Mouse (Mus musculus): ENCODE data around the gene Cmc2. TPM values are rescaled to one million over a fixed set of nuclear protein-coding genes. Genes with fewer than 3 reads are reported as not detected.

Cmc2 gene
- polyA plus RNA-seq, 1 experiment from 2014 or later: 26.5 TPM

DNA sequence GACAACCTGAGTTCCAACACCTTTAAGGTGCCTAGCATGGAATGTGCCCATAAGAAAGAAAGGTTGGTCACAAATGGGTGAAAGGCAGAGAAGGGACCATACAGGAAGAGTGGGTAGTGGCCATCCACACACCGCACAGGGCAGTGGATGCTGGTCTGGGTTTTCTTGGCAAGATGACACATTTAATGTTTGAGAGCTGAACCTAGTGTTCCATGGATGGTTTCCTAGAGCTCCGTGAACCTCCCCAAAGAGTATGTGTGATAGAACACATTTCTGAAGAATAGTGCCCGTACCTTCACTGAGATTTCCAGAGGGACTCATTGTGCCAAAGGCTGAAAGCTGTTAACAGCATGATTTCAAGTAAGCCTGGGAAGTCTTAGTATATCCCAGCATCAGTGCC is 56.7 kb downstream of the Cmc2 start:
- ATAC-seq (replicated peaks): no peak
- Histone ChIP-seq H3K27ac (no peak overlapping the region), H3K9me3 (no peaks in the 10 kb centered on the region), H3K27me3 (replicated peaks) (peaks cover 5% of the 10 kb centered on the region), H3K4me2 (no peak overlapping the region), H3K4me1 (peaks cover 5% of the 10 kb centered on the region), H3K9ac (no peak overlapping the region), H3K36me3 (replicated peaks) (no peaks in the 10 kb centered on the region), H3K4me3 (no peak overlapping the region)
- 86% methylated on average over 3 of the region's 3 CpGs for WGBS

DNA sequence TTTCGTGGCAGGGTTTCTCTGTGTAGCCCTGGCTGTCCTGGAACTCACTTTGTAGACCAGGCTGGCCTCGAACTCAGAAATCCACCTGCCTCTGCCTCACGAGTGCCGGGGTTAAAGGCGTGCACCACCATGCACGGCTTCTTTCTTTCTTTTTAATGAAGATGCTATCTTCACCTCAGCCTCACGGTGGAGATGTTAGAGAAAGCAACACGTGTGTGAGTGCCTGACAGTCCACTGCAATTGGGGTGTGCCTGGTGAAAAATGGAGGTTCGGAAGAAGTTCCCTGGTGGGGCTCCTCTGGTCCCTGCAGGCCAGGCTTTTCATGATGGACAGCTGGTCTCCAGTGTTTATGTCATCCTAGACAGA is 57.2 kb downstream of the Cmc2 start:
- H3K9me3 ChIP-seq: no peaks in the 10 kb centered on the region
- H3K27me3 ChIP-seq (replicated peaks): peaks cover 5% of the 10 kb centered on the region
- H3K36me3 ChIP-seq (replicated peaks): no peaks in the 10 kb centered on the region
- H3K9ac ChIP-seq: no peak overlapping the region
- H3K27ac ChIP-seq: no peak overlapping the region
- H3K4me2 ChIP-seq: no peak overlapping the region
- 51% methylated on average over 9 of the region's 9 CpGs for WGBS
- no peak overlapping the region for H3K4me3 ChIP-seq
- H3K4me1 ChIP-seq: peaks cover 5% of the 10 kb centered on the region
- ATAC-seq (replicated peaks): no peak

DNA sequence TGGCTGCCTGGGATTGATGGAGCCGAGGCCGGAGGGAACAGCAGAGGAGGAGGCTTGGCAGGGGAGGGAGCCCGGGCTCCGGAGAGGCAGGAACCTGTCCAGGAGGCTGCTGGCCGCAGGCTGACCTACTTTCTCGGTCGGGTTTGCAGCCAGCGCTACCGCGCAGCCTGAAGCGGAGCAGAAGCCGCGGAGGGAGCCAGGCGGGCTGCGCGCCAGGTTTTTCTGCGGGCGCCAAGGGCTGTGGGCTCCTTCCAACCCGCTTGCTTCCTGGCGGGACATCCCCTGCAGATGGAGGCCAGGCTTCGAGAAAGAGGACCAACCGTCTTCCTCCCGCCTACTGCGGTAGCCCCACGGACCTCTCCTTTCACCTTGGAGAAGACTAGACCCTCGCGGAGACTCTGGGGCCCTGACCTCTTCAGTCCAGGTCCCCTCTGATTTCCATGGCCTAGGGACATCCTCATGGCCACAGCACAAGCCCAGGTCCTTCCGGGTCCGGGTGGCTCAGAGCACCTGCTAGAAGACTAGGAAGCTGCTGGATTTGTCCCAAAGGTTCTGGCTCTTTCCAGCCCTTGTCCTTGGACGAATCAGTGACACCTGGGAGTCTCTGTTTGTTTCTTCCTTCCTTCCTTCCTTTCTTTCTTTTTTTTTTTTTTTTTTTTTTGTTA is 57.8 kb downstream of the Cmc2 start:
- whole genome bisulfite sequencing: 4% methylated on average over 30 of the region's 30 CpGs

DNA sequence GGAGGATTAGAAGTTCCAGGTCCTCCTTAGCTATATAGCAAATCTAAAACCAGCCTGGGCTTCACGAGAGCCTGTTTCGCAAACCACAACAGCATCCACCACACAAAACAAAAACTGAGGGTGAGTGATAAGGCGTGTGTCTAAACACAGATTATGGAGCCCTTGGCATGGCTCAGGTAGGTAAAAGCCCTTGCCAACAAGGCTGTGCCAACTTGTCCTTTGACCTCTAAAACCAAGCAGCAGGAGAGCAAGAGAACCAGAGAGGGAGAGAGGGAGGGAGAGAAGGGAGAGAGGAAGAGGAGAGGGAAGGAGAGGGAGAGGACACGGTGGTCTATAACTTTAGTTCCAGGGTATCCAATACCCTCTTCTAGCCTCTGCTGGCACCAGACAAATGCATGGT is 59.1 kb downstream of the Cmc2 start:
- Histone ChIP-seq H3K4me2 (no peak overlapping the region), H3K9me3 (no peaks in the 10 kb centered on the region), H3K4me1 (peaks cover 5% of the 10 kb centered on the region), H3K4me3 (no peak overlapping the region), H3K27ac (no peak overlapping the region), H3K9ac (no peak overlapping the region), H3K36me3 (replicated peaks) (no peaks in the 10 kb centered on the region), H3K27me3 (replicated peaks) (peaks cover 5% of the 10 kb centered on the region)
- no peak for ATAC-seq (replicated peaks)
- 91% methylated on average over 4 of the region's 4 CpGs for WGBS

More for the DNA sequence above, 57.8 kb downstream of the Cmc2 start:
- H3K4me2 ChIP-seq: peak overlapping the region; percentile 60
- peaks cover 5% of the 10 kb centered on the region for H3K4me1 ChIP-seq
- no peak overlapping the region for H3K27ac ChIP-seq
- H3K27me3 ChIP-seq (replicated peaks): peaks cover 5% of the 10 kb centered on the region
- peak overlapping the region; percentile 6; the same call in 1 of the 2 replicates for H3K9ac ChIP-seq
- no peak; the same call in 1 of the 2 replicates for ATAC-seq (replicated peaks)
- H3K36me3 ChIP-seq (replicated peaks): no peaks in the 10 kb centered on the region
- H3K9me3 ChIP-seq: no peaks in the 10 kb centered on the region
- peak overlapping the region; percentile 29 for H3K4me3 ChIP-seq

DNA sequence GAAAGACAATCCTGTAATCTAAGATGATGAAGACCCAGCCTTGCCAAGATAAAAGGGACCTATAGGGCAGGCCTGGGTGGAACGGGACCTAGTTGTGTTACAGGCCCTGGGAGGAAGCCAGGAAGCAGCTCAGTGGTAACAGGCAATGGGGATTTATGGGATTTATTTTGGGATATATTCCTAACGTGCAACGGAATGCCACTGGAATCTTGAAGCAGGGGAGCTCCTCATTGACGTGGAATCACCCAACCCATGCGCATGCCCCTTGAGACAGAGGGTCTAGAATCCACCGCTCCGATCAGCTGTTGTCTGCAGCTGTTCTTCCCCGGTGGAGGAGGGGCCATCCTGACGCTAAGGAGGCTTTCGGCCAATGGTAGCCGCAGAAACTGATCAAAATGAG is 69.2 kb downstream of the Cmc2 start:
- Histone ChIP-seq H3K4me3 (no peak overlapping the region), H3K9me3 (no peaks in the 10 kb centered on the region), H3K4me2 (no peak overlapping the region), H3K9ac (no peak overlapping the region), H3K36me3 (replicated peaks) (no peaks in the 10 kb centered on the region), H3K27me3 (replicated peaks) (no peaks in the 10 kb centered on the region), H3K4me1 (no peaks in the 10 kb centered on the region), H3K27ac (no peak overlapping the region)
- WGBS: 88% methylated on average over 11 of the region's 11 CpGs
- no peak for ATAC-seq (replicated peaks)

DNA sequence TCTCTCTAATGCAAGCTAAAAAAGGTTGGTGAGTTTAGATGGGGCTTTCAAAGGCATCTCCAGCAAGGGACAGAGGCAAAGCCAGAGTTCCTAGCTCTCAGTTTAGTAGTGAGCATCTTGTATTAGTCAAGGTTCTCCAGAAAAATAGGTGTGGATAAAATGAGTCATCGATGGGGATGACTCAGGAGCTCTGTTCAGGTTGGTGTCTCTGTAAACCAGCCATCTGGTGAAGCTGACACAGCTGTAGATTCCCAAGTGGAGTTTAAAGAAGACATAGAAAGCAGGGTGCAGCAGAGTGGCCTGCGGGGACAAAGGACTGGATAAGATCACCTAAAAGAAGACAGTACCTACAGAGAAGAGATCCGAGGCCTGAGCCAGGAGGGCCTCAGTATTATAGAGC is 73.2 kb downstream of the Cmc2 start:
- Histone ChIP-seq H3K4me1 (no peaks in the 10 kb centered on the region), H3K9ac (no peak overlapping the region), H3K27ac (no peak overlapping the region), H3K27me3 (replicated peaks) (no peaks in the 10 kb centered on the region), H3K4me2 (no peak overlapping the region), H3K4me3 (no peak overlapping the region), H3K36me3 (replicated peaks) (no peaks in the 10 kb centered on the region), H3K9me3 (no peaks in the 10 kb centered on the region)
- ATAC-seq (replicated peaks): no peak
- 85% methylated on average over 3 of the region's 3 CpGs for WGBS

DNA sequence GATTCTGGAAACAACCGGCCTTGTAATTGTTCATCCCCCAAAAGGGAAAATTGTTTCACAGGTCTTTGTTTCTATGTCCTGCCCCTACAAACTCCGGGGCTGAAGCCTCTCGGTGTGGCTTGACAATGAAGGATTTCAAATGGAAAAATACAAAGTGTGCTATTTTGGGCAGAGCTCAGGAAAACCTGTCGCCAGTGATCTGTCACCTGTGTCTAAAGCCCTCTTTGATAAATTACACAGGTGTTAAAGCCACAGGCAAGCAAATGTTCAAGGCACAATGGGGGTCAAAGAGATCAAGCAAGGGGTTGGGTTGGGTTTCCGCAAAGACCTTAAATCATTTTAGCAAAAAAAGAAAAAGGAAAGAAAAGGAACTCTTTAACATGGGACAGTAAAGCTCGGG is 78.6 kb downstream of the Cmc2 start:
- 85% methylated on average over 6 of the region's 6 CpGs for WGBS
- ATAC-seq (replicated peaks): no peak

More for the DNA sequence above, 78.6 kb downstream of the Cmc2 start:
- Histone ChIP-seq H3K36me3 (replicated peaks) (no peaks in the 10 kb centered on the region), H3K27me3 (replicated peaks) (no peaks in the 10 kb centered on the region), H3K9ac (no peak overlapping the region), H3K4me3 (no peak overlapping the region), H3K4me2 (no peak overlapping the region), H3K9me3 (no peaks in the 10 kb centered on the region), H3K4me1 (no peaks in the 10 kb centered on the region), H3K27ac (no peak overlapping the region)

Other genes with a start within 250 kb of the Cmc2 start
- gene Cdyl2, start 188.5 kb downstream of the Cmc2 start, polyA plus RNA-seq (2015; fragmentation: Nextera tagmentation; extraction: Ambion mirVana): 11.5 and 12.8 TPM in 2 replicates
- gene Cenpn, start 275 bp upstream of the Cmc2 start, polyA plus RNA-seq (2015; fragmentation: Nextera tagmentation; extraction: Ambion mirVana): 8.1 and 8.8 TPM in 2 replicates
- 22.2 and 22.3 TPM in 2 replicates for gene Atmin, start 21.9 kb upstream of the Cmc2 start, polyA plus RNA-seq (2015; fragmentation: Nextera tagmentation; extraction: Ambion mirVana)
- gene 1700030J22Rik, start 57.5 kb upstream of the Cmc2 start, polyA plus RNA-seq (2015; fragmentation: Nextera tagmentation; extraction: Ambion mirVana): 8.8 and 9.1 TPM in 2 replicates
- 66.3 and 76.9 TPM in 2 replicates for gene Gcsh, start 72.1 kb upstream of the Cmc2 start, polyA plus RNA-seq (2015; fragmentation: Nextera tagmentation; extraction: Ambion mirVana)
- not detected in 2 replicates for gene Pkd1l2, start 161.0 kb upstream of the Cmc2 start, polyA plus RNA-seq (2015; fragmentation: Nextera tagmentation; extraction: Ambion mirVana)
- 0.19 and 0.32 TPM in 2 replicates for gene Bco1, start 174.4 kb upstream of the Cmc2 start, polyA plus RNA-seq (2015; fragmentation: Nextera tagmentation; extraction: Ambion mirVana)
- 3.5 and 3.9 TPM in 2 replicates for gene Gan, start 236.7 kb upstream of the Cmc2 start, polyA plus RNA-seq (2015; fragmentation: Nextera tagmentation; extraction: Ambion mirVana)